Mouse (Mus musculus) induced T-regulatory cell, adult 2 months (primary cell): ENCODE data around the gene Rnf113a2.

Experiments used
- DNase-seq: peaks from one replicate; pipeline ENCODE4 v3.0.0-alpha.2; 2012; ENCODE audit warnings: low read depth

Rnf113a2 gene

GRCm38 (mm10) chr12:84416834-84417604, at the start of gene Rnf113a2:
Rnf113a2 (plus strand) TSS chr12:84417196.
- DNase-seq: peak; percentile 95

DNA sequence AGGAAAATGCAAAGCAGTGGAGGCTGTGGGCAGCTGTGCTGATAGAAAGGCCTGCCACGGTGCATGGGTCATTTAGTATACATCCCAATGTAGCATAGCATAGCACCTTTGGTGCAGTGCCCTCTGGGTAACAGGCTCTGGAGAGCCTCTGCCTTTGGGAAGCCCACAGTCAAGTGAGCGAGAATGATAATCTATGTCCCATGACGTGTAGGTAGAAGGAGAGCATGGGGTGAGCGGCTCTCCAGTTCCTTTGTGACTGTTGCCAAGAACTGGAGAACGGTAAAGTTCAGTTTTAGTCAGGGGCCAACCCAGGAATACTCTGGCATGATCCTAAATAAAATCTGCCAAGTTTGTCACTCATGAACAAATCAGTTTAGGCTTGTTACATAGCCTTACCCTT, 45.3 kb upstream of the Rnf113a2 start:
- DNase-seq: no peak

- DNase-seq: no peak
Observed at GRCm38 (mm10) chr12:84373831-84374481, 43.0 kb upstream of the Rnf113a2 start.

DNA sequence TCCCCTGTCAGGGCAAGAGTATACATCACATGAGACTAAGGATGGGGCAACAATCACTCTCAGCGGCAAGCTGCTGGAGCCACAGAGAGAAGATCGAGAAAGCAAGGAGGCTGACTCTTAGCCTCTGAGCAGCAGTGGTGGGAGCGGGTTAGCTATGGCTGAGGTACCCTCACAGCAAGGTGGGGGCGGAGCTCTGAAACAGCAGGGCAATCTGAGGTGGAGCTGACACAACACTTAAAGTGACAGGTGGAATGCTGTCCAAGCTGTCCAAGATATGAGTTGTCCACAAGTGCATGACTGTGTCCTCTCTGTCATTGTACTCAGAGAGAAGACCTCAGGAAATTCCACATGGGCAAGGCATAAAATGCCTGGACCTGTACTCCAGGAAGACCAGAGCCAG, 34.6 kb upstream of the Rnf113a2 start:
- no peak for DNase-seq

- DNase-seq: no peak
Observed at GRCm38 (mm10) chr12:84384644-84385081, 32.3 kb upstream of the Rnf113a2 start.

DNA sequence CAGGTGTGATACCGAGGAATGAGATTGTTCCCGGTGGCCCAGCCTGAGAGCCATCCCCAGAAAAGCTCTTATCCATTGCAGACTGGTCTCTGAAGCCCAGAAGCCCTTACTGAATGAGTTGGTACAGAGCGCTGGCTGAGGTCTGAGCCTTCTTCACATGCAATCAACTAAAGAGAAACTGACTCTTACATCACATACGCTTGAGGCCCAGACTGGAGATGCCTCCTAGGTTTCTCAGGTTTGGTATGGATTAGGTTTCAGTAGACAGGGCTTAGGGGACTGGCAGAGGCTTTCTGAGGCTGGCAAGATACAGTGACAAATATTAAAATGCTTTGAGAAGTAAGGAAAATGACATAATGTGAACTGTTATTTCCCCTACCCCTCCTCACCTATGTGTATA, 31.6 kb upstream of the Rnf113a2 start:
- no peak for DNase-seq

- no peak for DNase-seq
Observed at GRCm38 (mm10) chr12:84388097-84388496, 28.9 kb upstream of the Rnf113a2 start.

DNA sequence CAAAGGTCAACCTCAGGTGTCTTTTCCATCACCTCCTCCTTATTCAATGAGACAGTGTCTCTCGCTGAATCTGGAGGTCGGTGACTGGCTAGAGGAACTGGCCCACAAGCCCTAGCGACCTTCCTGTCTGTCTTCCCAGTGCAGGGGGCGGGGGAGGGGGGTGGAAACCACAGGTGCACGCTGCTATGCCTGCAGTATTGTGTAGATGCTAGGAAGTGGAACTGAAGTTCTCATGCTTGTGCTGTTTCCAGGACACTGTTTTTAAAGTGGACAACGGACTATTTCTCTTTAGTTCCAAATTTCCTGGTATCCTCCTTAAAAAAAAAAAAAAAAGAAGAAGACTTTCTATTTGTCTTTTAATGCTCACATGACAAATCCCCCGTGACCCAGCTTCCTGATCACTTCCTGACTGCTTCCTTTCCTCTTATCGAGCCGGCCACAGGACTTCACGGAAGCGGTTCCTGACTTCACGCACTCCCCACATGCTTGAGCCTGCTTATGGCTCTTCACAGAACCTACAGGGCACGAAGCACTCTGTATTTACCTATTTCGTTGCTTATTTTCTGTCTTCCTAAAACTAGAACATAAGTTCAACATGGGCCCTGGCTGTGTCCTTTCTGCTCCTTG, 28.1 kb upstream of the Rnf113a2 start:
- peak; percentile 34 for DNase-seq

DNA sequence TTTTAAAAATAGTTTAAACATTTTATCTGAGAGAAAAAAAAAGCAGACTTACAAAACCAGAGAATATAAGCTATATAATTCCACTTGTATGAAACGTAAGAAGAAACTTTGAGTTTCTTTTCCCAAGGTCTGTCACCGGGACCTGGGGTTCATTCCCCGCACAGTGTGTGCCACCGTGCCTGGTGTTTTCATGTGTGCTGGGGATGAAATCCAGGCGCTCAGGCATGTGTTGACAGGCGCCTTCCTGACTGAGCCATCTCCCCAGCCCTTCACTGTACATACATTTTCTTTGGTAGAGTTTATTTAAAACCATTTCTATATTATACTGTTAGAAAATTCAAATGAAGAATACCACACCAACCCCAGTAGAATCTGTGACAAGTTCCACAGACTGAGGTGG, 26.7 kb upstream of the Rnf113a2 start:
- no peak for DNase-seq

GRCm38 (mm10) chr12:84392681-84393080, 24.3 kb upstream of the Rnf113a2 start:
- DNase-seq: no peak

DNA sequence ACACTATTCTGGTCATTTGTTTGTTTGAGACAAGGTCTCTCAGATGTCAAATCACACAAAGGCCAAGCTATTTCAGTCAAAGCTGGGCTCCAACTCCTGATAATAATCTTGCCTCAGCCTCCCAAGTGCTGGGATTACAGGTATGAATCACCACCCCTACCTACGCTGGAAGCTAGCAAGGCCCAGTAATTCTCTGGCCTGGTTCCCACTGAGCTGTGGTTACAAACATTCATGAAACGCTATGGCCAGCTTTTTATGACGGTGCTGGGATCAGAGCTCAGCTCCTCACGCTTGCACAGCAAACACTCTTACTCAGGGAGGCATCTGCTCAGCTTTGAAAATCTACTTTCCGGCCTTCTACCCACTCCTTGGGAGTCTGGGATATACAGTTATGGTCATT, 23.1 kb upstream of the Rnf113a2 start:
- no peak for DNase-seq

DNA sequence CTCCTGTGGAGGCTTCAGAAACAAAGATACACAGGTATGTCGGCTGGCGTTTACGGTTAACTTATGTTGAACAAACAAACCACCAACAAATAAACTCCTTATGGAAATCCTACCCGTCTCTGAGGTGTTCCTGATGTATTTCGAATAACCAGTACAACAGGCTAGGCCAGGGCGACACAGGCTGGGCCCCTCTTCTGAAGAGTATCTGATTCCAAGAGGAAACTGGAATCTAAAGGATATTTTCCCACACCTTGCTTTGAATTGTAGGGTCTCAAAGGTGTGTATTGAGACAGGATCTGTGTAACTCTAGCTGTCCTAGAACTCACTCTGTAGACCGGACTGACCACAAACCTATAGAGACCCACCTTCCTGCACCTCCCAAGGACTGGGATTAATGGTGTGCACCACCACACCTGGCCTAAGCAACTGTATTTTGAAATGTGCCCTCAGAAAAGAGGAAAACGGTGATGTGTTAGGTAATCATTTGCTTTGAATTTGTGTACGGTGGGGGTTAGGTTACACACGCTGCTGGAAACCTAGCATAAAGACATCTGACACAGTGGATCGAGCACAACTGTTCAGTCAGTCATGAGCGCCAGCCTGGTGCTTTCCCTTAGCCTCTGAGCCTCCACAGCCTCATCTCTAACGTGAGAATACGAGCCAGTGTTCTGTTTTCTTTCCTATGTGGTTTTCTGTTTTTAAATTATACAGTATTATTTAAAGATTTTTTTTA, 19.9 kb upstream of the Rnf113a2 start:
- no peak for DNase-seq

- DNase-seq: no peak
Observed at GRCm38 (mm10) chr12:84397685-84398084, 19.3 kb upstream of the Rnf113a2 start.

DNA sequence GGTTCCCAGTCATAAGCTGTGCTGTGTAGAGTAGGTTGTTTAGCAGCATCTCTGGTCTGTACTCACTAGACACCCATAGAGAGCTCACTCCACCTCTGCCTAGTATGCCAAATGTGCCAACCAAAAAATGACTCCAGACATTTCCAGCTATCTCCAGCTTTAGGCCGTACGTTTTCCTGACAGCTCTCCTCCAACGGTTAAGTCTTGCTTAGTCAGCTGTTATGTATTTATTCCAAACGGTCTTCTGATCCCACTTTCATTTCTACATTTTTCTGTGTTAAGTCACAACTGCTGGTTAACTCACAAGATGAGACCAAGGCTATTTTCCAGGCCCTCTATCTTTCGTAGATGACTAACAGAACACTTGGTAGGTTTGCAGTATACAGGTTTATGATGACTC, 18.4 kb upstream of the Rnf113a2 start:
- DNase-seq: no peak

DNA sequence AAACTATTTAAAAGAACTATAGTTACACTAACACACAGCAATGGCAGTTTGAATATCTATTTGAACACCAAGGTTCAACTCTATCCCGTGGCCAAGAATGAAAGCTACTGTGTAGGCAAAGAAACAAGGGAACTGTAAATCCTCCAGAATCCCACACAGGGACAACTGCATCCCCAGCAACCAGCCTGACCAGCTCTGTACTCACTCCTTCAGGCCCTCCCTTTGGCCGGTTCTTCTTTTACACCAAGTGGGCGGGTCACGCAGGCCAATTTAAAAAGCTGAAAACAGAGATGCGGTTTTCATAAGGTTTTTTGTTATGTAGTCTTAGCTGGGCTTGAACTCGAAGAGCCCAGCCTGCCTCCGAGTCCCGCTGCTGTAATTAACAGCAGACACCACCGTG, 17.9 kb upstream of the Rnf113a2 start:
- no peak for DNase-seq

DNA sequence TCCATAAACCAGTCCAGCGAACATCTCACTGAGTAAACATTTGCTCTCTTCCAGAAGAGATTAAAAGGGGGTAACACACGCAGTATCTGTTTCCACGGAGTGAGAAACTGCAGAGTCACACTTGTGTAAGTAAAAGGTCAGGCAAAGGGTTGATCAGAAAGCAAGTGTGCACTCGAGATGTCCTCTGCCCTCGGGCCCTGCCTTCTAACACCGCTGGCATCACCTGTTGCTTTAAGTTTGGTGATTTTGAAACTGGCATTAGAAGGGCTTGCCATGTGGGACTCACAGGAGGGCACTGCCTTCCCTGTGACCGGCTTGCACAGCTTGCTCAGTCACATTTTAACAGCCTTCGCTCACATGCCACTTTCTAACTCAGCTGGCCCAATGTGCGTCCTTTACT, 17.3 kb upstream of the Rnf113a2 start:
- DNase-seq: no peak

DNA sequence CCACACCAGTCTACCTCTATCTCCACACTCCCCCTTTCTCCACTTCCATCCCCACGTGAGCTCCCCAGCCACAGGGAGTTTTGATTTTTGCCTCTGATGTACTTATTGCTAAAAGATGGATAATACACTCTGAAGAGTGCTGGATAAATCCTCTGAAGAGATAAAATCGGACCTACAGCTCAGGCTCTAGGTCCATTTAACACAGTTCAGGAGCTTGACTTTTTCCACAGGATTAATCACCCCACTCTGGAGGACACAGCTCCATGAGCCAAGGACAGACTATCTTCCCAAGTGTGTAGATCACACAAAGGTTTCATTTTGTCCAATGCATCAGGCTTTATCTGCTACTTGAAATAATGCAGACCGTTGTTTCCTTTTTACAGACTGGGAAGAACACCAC, 16.9 kb upstream of the Rnf113a2 start:
- no peak for DNase-seq

DNA sequence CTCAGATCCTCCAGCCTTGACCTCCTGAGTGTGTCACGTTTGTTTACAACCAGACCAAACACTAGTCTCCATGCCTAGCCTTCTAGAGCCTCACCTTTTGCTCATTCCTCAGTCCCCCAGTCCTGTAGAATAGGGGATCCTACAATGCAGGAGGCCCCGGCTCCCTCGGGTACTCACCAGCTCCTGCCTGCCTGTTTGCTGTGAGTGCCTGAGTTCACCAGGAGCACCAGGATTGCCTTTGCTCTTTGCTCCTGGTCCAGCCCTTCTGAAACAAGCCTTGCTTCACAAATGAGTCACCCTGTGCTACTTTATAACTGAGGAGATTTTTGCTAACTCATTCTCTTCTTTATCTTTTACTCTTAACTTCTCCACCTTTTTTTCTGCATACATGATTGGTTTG, 16.3 kb upstream of the Rnf113a2 start:
- no peak for DNase-seq

- no peak for DNase-seq
Observed at GRCm38 (mm10) chr12:84402923-84403322, 14.1 kb upstream of the Rnf113a2 start.

GRCm38 (mm10) chr12:84404541-84404940, 12.5 kb upstream of the Rnf113a2 start:
- peak; percentile 20 for DNase-seq

DNA sequence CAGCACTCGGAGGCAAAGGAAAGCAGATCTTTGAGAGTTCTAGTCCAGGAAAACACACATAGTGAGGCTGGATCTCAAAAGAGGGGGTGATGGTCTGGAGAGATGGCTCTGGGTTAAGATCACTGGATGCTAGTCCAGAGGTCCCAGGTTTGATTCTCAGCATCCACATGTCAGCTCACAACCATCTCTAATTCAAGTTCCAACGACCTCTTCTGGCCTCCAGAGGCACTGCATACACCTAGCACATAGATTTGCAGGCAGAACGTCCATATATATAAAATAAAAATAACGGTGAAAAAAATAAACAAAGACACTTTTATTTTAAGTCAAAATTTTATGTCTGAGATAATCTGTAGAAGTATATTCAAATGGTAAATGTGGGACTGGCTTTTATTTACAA, 9.7 kb upstream of the Rnf113a2 start:
- peak; percentile 37 for DNase-seq
